Mouse (Mus musculus) T-helper 2 cell (primary cell): Measurements from ENCODE around the gene Rbmx.

Source experiments
- in situ Hi-C: fragments of 300-600 bp; cut with MboI, MseI; formaldehyde crosslinking; loops from one replicate; pipeline ENCODE4 v1.15.1; 2025; ENCODE audit warnings: high pct_unique_total_duplicates

The Rbmx gene

DNA sequence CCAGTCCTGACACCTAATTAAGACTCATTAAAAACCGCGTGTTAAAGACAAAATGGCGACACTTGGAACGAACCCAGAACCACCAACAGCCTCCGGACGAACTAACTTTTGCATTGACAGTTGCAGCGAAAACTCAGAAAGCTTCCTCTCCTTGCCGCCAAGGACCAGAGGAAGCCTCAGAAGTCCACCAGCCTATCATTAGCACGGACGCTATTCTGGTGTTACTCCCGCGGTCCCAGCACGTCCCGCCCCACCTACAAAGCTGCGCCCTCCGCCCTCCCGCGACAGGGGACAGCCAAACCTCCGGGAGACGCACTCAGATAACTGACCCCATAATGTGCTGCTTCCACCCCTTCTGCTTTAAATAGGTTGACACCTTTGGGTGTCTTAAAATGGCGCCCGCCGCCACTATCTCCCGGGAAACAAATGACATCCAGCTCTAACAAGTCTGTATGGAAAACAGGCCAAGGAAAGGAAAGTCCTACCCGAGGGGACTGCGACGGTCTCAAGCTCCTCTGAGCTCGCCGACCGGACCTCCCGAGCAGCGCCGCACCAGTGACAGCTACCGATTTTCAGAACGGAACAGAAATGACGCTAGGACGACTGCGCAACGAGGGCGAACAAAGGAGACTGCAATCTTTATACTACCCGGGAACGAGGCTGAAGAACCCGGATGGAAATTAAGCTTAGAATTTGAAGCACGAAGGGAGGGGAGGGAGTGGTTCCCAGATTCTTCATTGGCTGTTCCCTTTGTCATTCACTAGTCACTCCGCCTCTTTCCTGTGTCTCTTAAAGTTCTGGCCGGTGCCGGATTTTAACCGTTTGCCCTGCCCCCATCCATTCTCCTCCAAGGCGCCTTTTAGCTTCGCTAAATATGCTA is at the start of gene Rbmx:
Rbmx (minus strand) TSS at position 670 of the 880 bp plus-strand sequence.
- in situ Hi-C loops, result no loop called here

DNA sequence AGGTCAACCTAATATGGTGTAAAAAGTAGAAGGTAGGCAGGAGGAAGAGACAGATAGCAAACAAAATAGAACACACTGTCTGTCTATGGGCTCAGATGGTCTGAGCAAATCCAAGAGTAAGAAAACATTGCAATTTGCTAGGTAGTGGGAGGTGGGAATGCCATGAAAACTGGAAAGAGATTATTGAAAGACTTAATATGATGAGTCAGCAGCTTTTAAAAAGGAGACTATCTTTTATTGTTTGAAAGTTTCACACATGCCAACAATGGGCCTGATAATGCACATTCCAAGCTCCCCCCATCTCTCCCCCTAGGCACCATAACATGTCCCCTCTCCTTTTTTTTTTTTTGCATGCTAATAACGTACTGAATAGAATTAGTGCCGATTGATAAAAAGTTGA is 41.1 kb upstream of the Rbmx start:
- in situ Hi-C loops, result loop anchor here (25.0 kb wide), 1 partner anchor 1053 kb away; no protein-coding TSS in a partner anchor

DNA sequence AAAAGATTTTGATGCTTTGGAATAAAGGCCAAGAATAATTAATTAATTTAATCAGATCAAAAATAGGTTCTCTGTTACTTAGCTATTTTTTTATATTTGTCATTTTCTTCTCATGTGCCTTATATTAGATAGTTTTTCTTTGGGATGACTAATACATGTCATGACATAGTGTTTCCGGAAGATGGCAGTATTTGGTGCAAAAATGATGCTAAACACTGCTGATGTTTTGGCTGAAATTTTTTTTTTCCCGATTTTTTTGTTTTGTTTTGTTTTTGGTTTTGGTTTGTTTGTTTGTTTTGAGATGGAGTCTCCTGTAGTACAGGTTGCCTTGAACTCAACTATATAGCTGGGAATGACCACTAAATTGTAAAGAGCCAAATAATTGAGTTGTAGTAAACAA is 38.8 kb upstream of the Rbmx start:
- in situ Hi-C loops, result loop anchor here (25.0 kb wide), 1 partner anchor 1056 kb away; no protein-coding TSS in a partner anchor

DNA sequence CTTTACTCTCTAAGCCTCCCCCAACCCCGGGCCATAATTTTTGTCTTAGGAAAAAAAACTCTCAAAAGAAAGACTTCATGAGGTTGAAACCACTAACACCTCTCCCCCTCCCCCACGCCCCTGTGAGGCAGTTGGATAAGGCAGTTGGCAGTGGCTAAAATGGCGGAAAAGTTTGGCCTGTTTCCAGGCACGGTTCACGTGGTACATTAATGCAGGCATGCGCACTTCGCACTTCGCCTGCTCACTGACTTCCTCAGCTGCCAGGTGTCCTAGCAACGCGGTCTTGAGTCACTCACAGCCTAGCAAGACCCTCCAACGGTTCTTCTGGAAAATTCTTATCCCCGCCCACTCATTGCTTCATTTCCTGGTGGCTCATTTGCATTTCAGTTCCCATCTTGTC is 15.9 kb upstream of the Rbmx start, which contains the start of gene Gm364:
Gm364 (plus strand) TSS at position 386 of the 400 bp plus-strand sequence.
- in situ Hi-C loops, result no loop called here

DNA sequence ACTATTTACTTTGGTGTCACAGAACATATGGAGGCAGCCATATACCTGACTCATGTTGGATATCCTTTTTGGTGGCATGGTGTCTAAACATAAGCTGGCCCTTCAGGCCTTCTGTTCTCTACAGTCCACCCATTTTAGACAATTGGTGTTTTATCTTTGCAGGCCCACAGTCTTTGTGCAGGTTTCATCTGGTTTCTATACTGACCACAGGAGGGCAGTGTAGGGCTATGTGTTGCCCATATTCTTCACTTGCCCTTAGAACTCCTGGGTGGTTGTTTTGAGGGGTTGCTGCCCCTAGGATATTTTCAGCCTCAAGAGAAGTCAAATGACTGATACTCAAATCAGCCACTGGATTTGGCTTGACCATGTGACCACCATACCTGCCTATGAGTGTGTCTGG is 10.8 kb upstream of the Rbmx start:
- in situ Hi-C loops, result no loop called here

DNA sequence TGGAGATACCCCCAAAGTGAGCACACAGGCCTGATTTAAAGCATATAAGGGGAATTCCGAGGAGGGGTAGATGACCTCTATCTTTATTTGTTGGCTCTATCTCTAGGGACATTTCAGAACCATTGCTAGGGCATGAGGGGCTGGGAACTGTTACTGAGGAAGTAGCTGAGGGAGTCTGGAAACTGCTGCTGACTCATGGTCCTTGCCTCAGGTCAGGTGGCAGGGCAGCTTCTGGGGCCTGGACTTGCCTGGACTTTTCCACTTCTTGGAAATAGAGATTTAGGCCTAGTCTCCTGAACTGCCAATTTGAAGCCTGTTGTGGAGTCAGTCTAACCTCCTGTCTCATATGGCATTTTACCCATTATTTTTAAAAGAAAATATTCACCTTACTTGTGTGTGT is 8.6 kb upstream of the Rbmx start:
- in situ Hi-C loops, result no loop called here

DNA sequence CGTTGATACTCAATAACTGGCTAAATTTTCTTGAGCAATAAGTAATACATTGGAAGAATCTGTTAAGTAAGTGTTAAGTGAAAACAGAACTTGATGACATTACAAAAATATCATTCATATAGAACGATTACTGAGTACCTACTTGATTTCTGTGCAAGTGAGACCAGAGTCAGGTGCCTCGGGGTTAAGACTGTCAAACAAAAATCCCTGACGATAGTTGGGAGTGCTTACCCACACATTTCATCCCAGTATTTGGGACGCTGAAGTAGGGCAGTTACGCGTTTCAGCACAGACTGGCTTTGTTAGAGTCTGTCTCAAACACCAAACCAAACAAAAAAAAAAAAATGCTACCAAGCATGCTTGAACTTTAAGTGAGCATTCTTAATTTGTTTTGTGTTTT is 576 bp upstream of the Rbmx start:
- in situ Hi-C loops, result no loop called here

DNA sequence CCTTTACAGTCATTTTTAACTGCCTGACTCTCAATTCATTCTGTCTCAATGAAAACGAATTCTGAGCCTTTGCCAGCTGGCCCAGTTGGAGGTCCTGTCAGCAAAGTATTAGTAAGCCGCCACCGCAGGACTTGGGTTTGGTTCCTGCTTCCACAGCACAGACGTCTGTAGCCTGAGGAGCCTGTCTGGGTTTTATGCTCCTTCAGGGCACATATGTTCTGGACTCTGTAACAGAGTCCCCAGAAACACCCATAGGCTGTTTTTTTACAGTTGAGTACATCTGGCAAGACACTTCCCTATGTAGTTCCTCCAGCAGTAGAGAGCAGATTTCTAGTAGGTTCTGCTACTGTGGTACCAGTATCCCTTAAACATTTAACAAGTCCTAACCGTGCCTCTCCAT is 11.9 kb downstream of the Rbmx start:
- in situ Hi-C loops, result no loop called here

DNA sequence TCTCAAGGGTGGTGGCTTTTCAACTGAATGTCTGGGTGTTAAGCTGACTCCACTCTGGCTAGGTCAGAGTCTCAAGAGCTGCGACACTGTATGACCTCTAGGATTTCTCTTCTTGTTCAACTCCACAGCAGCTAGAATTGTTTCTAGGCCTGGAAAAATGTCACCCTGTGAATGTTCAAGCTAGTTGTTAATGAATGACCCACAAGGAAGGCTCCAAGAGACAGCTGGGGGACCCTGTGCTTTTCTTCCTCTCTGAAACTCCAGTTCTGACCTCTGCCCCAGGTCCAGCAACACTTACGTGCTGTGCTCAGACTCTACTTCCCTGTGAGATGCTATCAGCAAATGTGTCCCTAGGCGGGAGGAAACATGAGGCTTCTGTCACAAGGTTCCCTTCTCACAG is 14.3 kb downstream of the Rbmx start:
- in situ Hi-C loops, result no loop called here

DNA sequence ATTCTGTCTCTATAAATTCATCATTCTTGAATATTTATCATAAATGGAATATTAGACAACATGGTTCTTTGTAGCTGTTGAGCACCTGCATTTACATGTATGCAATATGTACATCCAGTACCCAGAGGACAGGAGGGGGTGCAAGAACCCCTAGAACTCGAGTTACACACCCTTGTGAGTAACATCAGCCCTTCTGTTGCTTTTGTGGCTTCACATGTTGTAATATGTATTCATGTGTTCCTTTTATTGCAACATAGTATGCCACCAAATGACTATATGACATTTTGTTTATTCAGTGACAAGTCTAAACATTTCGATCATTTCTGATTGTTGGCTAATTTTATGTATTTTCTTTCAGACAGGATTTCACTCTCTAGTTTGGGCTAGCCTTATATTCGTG is 15.7 kb downstream of the Rbmx start:
- in situ Hi-C loops, result no loop called here

DNA sequence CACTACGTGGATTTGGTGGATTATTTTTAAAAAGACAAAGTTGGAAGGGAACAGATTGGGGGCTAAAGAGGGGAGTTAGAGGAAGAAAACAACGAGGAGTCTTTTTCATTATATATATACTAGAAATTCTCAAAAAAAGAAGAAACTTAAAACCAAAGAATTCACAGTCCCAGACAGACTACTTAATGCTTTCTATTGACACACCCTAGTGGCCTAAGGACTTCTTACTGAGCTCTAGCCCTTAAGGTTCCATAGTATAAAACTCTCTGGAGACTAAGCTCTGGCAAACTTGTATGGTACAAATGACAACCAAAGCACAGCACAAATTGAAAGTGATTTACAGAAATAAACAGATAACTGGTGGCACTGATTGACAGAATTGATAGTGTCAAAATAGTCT is 18.8 kb downstream of the Rbmx start:
- in situ Hi-C loops, result no loop called here

DNA sequence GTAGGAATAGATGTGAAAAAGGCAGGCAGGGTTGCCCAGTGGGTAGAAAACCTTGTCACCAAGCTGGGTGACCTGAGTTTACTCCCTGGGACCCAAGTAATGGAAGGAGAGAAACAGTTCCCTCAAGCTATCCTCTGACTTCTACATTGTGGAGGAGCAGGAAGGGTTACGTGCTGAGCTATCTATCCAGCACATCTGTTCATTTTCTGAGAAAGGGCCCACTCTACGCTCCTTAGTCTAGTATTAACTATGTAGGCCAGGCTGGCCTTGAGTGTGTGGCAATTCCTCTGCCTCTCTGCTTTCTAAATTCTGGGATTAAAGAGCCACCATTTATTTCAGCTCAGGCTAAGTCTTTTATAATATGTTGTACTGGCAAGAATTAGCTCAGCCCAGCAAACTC is 19.3 kb downstream of the Rbmx start:
- in situ Hi-C loops, result no loop called here

DNA sequence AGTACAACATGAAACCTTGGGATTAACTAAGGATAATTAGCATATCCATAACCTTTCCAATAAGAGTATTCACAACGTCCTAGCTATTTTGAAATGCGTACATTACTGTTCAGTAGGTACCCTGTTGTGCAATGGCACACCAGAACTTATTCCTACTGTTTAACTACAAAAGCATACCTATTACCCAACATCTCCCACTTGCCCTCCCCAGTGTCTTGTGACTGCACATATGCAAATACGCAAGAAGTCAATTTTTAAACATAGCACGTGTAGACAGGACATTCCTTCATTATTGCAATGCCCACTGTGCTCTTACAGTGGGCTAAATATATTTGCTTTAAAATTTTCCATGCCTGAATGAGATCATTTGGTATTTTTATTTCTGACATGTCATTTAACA is 19.9 kb downstream of the Rbmx start:
- in situ Hi-C loops, result no loop called here

DNA sequence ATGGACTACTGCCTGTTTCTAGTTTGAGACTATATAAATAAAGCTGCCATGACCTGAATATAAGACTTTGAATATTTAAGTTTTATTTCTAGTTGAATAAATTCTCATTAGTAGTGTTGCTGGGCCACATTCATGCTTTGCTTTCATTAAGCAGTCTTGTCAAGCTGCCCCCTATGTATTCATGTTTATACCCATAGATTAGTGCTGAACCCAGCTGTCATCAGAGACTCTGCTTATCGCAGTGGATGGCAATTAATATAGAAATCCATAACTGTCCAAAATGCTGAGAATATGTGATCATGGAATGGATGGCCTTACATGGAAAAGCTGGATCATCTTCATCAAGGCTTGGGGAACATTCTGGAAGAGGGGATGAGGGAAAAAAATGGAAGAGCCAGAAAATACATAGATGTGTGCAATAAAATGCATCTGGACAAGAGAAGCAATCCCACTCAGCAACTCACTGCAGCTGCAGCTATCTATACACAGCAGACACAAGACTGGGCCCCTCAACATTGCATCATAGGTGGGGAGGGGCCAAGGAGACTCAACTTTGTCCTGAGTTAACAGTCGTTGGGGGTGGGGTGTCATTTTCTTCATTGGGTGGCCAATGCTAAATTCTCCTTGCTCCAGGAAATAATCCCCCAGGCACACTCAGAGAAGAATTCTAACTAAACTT is 27.8 kb downstream of the Rbmx start:
- in situ Hi-C loops, result no loop called here

DNA sequence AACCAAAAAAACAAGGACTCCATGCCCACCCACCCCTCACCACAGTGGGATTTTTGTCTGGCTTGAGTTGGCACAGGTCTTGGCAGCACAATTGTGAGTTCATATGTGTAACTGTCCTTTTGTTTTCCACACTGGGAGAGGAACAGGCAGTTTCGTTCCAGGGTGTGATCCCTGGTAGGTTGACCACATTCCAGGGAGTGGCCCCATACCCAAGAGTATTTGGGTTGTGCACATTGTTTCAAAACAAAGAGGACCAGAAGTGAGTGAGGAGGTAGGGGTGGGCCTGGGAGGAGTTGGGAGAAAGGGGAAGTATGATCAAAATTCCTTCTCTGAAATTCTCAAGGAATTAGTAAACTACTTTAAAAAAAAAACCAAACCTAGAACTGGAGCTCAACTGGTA is 33.5 kb downstream of the Rbmx start:
- in situ Hi-C loops, result no loop called here

DNA sequence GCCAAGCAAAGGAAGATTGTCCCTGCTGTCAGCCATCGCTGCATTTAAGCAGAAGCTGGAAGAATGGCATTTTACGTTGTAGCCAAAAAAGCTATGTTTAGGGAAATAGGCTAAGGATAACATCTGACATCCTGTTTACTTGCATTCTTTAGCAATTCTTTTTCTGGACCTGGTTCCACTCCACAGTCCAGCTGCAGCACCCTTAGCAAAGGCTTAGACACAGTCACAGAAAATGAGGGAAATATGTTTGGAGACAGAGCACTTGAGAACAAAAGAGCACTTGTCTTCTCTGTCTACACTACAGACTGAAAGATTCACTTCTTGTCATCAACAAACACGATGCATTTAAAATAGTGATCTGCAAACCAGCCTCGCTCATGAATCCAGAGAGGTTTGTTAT is 53.6 kb downstream of the Rbmx start:
- in situ Hi-C loops, result no loop called here

DNA sequence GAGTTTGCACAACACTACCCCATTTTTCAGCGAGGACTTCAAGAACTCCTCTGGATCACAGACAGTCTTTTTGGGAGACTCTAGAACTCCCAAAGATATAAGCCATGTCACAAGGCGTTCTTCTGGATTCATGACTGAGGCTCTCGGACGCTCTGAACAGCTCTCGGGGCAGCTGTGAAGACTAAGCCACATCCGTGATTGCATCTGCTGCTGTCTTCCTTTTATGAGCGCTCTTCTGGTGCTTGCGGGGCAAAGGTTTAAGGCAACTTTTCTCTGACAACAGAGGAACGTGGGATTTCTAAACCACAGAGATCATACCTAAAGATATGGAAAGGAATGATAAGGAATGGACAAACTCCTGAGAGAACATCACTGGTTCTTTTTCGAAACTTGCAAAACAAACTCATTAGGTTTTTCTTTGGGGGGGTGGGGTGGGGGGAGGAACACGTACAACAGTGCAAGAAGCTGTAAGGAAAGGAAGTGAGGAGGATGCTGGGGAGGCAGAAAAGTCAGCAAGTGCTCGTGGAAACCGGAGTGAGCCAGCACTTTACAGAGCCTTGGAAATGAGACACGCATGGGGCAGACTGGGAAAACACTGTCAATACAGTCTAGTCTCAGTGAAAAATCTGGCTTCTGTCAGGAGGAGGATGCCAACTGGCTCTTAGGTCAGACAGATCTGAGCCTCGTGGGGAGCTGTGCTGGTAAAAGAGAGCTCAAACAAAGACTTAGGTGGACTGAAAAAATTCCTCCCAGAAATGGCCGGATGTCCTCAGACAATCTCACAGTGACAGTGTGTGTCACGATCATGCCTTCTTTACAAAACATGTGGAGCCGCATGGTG is 54.2 kb downstream of the Rbmx start, which contains the start of gene Arhgef6:
Arhgef6 (minus strand) TSS at position 359 of the 841 bp plus-strand sequence.
- in situ Hi-C loops, result no loop called here

DNA sequence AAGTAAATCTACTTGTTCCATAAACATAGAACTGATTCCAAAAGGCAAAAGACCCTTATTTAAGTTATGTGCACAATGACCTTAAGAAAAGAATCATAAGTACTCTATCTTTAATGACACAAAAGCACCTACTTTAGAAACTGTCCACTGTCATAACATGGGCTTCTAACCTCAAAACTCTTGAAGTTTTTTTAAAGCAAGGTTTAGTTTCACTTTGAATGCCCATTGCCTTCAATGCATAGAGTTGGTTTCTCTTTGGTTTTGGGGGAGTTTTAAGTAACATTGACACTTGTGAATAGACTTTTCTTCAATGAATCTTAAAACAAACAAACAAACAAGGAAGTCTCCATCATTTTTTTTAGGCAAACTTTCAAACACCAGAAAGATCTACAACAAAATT is 55.3 kb downstream of the Rbmx start:
- in situ Hi-C loops, result no loop called here

DNA sequence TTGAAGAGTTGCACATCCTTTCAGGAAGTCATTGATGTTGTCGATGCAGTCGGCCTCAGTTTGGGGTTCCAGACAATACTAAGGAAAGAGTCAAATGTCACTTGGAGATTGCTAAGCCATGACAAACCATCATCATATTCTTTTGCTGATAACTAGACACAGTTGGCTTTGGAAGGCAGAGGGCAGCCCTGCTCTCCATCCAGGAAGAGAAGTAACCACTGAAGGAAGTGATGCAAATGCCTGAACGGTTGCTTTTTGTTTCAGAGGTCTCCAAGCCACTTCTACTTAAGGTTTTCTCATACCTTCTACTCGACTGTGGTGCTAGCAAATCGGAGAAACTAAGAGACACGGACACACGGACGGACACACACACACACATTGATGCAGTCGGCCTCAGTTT is 55.9 kb downstream of the Rbmx start:
- in situ Hi-C loops, result no loop called here

DNA sequence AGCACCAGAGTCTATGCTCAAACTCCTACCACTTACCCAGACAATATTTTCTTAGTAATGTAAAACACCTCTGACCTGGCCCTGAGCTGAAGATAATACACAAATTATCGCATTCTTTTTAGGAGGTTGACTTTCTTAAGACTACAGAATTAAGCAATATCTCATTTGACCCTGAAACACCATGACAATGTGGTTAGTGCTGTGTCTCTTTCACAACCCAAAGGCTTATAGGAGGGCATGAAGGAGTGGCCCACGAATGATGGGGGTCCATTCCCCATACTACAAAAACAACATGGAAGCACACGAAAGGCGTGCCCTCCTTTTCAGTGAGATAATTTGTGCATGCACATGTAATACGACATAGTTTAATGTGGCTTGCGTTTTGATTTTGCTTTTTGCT is 57.5 kb downstream of the Rbmx start:
- in situ Hi-C loops, result no loop called here
